Mouse (Mus musculus) monocyte, adult 2 months (primary cell): ENCODE results near the gene Ets2.
"Not testable (repeated sequence)": the region's sequence is repeated elsewhere in the genome, so short reads cannot be mapped to it uniquely, and the experiment has no call there.

ENCODE experiments used
- DNase-seq, 2 experiments: peaks; one replicate each; pipeline ENCODE4 v3.0.0; 2022; ENCODE audit warnings: low spot score in 2 of 2, low read depth in 1 of 2

Ets2 gene

DNA sequence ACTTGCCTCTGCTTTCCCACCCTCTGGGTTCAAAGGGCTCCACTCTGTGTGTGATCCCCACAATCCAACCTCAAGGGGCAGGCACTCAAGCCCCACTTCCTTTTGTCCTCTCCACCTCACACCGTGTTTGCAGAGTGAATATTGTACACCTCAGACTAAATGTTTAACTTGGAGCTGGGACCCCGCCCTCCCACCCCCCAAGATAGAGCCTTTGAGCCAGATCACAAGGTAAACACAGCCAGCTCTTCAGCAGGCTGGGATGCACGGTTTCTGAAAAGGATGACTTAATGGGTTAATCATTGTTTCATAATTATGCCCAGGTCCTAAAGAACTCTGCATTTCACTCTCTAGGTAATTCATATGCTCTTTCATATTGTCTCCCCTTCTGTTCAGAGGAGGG, 2.2 kb upstream of the Ets2 start:
- no peak for DNase-seq

DNA sequence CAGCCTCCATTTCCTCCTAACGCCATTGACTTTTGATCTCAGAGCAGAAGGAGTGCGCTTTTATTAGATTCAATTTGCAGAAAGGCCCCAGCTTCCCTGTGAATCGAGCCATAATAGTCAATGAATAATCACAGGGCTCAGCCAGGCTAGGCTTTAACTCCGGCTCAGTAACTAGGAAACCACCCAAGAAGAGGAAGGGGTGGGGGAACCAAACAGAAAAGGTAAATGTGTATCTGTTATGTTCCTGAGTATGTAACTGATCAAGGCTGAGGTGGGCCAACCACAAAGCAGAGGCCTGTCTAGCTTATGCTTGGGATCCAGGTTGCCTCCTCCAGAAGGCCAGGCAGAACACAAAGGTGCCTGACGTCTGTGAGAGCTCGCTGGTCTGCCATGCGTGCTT, 1.7 kb upstream of the Ets2 start:
- no peak for DNase-seq

DNA sequence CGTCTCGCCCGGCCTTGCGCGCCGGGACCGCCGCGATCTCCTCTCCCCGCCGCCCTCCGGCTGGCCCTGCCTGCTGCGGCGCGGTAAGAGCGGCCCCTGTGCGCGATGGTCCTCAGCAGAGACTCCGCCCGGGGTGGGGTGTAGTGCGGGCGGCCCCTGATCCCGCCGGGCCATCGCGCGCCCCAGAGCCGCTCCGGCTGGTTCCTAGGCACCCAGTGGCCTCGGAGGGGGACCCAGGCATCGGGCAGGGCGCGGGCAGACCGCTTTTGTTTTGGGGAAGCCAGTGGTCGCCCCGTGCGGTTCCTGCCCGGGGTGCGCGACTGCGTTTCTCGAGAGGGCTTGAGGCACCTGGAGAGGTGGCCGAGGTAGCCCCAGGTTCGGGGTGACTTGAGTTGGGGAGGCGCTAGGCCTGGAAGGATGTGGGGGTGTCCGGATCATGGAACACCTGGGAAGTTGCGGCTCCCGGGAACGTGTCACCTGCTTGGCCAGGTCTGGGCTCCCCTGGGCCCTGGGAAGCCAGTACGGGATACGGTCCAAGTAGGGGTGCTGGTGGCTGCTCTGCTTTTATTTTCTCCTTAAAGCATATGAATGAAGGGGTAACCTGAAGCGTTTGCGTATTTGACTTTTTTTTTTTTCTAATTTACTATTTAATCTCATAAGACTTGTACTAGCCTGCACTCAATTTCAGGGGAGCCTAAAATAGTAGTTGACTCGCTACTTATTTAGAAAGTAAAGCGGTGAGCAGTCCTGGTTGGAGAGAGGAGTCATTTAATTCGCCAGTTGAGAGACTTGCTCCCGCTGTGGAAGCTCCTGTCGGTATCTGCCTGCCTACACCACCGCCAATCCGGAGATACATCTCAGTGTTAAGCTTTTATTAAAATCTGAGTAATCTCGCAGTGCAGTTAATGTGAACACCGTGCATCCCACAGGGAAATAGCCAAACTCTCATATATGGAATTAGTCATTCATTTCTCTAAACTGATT, 979 bp downstream of the Ets2 start:
- DNase-seq: no peak

DNA sequence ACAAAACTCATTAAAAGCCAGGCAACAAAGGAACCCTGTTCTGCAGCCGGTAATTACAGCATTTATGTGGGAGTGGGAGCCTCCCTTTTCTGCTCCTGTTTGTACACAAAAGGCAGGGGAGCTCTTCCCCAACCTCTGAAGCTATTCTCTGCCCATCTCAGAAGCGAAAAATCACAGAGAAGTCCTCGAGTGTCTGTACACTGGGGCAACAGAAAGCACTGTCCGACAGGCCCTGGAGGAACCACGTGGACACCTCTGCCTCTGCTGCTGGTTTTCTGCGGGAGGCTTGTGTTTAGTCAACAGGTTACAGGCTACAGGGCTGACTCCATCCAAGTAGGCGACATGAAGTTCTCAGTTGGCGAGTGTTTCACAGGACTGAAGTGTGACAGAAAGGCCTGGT, 2.1 kb downstream of the Ets2 start:
- no peak for DNase-seq

DNA sequence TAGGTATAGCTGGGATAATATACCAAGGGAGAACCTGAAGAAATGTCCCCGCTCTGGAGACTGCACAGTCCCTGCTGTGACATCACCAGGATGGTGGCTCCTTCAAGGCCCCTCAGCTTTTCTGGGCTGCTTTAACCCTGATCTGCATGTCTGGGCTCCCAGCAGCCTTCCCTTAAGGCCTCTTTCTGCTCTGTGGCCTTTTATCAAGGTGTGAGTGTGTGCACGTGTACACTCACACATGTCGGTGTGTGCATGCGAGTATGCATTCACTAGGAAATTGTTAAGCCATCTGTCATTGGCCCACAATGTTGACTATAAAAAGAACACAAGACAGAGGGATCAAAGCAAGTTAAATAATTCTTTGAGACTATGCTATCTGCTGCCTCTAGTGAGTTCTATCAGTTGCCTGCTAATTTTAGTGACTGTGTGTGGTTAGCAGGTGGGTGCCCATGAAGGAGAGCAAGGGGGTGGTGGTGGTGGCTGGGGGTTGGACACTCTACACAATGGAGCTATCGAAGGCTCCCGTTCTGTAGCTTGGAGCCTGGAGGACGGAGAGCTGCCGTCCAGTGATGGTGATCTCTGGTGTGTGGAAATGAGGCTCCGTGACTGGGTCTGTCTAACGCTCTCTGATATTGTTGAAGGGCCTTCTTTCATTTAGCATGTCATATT, 2.9 kb downstream of the Ets2 start:
- no peak for DNase-seq

DNA sequence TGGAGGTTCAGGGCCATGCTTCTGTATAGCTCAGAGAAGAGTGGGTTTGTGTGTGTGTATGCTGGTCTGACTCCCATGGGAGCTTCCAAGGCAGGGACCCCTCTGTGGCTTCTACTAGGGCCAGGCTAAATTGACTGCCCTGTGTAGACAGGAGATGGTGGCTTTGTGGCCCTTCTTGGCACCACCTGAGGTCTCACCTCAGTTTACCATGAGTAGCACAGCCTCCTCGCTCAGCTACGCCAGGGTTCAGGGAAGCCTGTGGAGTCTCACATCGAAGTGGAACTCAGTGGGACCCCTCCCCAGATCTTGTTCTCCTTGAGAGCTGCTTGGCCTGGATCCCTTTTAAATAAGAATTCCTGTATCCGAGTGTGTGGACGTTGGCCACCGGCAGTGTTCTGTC, 3.9 kb downstream of the Ets2 start:
- DNase-seq: no peak

DNA sequence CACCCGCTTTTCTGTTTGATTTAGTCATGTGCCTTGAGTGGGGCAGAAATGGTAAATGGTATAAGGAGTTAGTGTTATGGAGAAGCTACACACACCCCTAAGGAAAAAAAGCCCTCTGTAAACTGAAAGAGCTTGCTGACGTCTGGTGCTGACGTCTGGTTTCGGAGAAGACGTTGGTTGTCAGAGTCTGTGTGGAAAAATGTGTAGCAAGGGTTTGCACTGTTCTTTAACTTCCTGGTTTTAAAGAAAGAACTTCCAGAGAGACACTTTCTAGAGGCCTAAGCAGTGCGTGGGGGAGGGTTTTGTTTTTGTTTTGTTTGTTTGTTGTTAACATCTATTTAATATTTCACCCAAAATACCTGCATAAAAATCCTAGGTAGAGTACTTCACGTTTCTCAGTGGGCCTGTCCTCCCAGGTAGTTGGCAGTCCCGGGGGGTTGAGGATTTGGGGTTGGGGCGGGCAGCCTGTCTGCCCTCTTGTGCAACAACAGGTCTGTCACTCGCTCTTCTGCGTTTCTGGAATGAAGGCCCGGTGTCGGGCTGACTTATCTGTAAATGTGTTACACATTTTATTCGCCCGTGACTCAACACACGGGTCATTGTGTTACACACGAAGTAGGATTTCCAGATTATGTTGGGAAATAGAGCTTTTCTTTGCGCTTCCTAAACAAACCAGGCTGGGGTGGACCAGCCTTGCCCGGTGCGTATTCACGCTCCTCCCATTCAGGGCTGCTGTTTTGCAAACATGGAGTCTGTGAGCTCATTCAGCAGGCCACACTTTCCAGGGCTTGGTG, 6.5 kb downstream of the Ets2 start:
- peak in 1 of 2 experiments; percentile 23 for DNase-seq

DNA sequence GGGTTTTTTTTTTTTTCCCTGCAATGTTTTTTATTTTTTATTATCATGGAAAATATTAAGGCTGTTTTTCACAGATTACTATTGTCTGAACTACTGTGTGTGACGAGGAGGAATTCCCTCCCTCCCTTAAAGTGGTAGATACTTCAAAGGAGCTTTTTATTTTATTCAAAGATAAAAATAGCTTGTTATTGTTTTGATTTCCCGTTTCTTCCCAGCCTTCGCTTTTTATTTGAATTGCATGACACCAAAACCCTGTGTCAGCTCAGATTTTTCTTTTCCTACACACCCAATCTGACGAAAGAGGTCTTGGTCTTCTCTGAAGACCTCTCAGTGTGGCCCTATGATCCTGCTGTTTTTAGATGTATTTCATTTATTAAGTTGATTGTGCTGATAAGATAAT, 7.3 kb downstream of the Ets2 start:
- no peak for DNase-seq

DNA sequence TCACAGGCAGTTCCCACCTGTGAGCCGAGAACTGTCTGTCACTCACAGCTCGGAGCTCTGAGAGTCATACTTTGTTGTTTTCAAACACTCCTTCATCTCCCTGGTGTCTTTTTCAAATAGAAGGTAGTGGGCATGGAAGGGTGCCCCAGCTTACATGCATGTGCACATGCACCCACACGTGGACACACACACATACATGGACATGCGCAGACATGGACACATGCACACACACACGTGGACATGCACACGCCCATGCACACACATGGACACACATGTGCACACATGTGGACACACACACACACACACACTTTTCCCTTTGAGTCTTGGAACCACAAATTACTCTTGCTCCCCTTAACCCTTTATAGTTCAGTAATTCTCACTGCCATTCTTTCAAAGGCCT, 8.3 kb downstream of the Ets2 start:
- no peak for DNase-seq

DNA sequence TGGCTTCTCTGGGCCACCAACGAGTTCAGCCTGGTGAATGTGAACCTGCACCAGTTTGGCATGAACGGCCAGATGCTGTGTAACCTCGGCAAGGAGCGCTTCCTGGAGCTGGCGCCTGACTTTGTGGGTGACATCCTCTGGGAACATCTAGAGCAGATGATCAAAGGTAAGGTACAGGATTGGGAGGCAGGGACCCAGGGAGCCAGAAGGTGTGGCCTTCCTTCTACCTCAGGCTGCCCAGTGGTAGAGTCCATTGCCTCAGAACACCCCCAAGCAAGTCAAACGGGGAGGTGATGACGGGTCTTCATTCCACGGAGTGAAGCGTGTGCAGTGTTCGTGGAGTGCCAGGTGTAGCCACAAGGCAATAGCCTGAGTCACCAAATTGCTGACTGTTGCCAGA, 10.2 kb downstream of the Ets2 start:
- no peak for DNase-seq

DNA sequence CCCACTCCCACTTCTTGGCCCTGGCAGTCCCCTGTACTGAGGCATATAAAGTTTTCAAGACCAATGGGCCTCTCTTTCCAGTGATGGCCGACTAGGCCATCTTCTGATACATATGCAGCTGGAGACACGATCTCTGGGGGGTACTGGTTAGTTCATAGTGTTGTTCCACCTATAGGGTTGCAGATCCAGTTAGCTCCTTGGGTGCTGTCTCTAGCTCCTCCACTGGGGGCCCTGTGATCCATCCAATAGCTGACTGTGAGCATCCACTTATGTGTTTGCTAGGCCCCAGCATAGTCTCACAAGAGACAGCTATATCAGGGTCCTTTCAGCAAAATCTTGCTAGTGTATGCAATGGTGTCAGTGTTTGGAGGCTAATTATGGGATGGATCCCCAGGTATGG, 11.2 kb downstream of the Ets2 start:
- not testable (repeated sequence) for DNase-seq

DNA sequence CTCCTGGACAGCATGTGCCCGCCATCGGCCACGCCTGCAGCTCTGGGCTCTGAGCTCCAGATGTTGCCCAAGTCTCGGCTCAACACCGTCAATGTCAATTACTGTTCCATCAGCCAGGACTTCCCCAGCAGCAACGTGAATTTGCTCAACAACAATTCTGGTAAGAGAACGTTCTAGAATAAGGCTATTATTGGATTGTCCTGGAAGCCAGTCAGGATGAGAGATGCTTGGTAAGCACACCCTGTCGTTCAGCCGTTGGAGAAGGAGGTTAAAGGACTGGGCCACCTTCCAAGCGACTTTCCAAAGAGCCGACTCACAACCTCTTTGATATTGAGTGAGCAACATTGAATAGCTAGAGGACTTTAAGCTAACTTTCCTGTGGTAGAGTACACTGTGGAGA, 13.2 kb downstream of the Ets2 start:
- no peak for DNase-seq

DNA sequence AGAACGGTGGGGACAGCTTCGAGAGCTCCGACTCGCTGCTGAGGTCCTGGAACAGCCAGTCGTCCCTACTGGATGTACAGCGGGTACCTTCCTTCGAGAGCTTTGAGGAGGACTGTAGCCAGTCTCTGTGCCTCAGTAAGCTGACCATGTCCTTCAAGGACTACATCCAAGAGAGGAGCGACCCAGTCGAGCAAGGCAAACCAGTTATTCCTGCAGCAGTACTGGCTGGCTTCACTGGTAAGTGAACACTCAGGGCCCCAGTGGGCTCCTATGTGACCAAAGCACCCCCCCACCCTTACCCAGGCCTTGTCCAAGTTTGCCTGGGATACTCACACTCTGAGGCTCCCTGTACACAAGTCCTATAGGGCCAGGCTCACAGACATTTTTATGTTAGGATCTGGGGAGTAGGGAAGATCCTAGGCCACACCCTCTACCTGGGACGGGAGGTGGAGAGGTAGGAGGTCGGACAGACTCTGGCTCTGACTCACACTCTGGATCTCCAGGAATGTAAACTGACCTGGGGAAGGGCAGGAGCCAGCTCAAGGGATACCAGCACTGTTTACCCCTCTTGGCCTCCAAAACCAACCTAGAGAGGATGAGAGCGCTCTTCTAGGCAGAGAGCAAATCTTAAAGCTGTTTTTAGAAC, 14.3 kb downstream of the Ets2 start:
- DNase-seq: no peak

DNA sequence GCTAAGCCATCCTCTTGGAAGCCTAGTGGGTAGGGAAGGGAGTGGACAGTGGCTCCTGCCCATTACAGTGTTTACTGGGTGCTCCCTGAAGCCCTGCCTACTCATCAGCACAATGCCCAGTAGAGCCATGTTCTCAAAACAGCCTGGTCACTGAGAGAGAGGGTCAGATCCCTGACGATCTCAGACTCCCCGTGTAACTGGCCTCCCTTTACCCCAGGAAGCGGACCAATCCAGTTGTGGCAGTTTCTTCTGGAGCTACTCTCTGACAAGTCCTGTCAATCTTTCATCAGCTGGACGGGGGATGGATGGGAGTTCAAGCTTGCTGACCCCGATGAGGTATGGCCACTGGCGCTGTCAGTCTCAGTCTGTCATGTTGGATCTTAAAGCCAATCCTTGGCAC, 15.8 kb downstream of the Ets2 start:
- DNase-seq: no peak

DNA sequence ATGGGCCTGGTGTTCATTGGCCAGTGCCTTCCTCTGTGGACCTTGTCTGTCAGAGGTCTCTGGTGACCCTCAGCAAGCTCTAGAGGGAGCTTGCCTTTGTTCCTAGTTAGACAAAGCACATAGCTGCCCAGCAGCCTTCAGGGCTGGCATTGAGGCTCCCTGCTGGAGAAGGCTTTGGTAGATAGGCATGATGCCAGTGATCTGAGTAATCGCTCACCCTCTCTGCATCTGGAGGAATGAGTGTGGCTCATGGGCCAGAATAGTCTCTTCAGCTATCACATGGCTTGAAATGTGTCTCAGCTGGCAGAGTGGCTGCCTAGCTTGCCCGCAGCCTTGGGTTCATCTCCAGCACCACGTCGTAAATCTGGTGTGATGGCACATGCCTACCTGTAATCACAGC, 16.2 kb downstream of the Ets2 start:
- DNase-seq: no peak

DNA sequence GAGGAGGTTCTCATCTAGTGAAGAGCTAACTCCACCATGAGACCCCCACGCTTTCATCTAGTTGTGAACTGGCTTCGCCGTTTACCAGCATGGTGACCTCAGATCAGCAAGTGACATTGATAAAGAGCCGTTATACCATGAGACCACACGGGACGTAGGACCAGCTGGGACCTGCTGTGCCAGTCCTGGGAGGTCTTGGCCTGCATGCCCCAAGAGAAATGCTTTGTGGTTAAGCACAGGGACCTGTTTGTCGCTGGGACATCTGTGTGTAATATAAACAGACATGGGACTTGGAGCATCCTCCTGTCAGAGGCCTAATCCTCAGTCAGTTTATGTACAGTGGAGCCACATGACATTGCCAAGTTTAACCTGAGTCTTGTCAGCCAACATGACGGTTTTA, 18.7 kb downstream of the Ets2 start:
- no peak for DNase-seq

DNA sequence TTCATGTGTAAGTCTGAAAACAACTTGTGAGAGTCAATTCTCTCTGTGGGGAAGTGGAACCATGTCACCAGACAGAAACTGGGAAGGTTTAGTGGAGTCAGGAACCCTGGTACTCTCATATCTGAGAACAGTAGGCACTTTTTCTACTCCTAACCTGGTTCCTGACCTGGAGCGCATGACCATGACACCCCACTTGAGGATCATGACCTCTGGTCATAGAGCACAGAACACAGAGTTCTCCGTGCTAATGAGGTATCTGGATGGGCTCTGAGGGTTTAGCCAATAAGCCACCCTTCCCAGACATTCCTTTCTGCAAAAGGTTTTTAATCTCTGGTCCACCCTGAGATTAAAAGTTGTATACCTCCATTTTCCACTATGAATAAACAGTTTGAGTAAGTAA, 22.4 kb downstream of the Ets2 start:
- no peak for DNase-seq

DNA sequence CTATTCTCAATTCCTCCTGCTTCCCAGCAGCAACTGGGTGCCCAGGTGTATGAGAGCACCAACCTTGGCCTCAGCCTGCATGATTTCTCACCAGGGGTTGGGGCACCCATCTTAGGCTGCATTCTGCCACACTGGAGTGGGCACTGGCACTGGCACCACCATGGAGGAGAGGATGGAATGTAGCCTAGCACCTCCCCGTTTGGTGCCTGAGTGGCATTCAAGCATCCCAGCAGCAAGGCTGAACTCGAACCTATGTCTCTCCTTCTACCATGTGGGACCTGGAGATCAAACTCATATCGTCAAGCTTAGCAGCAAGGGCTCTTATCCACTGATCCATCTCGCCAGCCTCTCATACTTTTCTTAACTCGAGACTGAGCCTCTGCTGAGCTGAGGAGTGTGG, 22.9 kb downstream of the Ets2 start:
- DNase-seq: no peak

DNA sequence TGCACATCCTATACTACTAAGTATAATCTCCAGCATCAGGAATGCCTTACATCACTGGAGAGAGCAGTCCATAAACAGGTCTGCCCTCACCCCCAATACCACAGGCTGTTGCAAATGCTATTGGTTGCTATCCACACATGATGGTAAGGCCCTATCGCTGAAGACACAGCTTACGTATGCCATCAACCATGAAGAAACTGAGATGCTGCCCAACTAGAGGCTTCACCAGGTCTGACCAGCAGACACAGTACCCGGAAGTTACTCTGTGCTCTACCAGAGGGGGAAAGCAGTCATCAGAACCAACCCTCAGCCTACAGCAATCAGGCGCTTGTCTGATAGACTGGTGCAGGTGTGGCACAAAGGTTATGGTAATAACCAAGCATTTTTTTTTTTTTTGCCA, 24.9 kb downstream of the Ets2 start:
- DNase-seq: no peak

DNA sequence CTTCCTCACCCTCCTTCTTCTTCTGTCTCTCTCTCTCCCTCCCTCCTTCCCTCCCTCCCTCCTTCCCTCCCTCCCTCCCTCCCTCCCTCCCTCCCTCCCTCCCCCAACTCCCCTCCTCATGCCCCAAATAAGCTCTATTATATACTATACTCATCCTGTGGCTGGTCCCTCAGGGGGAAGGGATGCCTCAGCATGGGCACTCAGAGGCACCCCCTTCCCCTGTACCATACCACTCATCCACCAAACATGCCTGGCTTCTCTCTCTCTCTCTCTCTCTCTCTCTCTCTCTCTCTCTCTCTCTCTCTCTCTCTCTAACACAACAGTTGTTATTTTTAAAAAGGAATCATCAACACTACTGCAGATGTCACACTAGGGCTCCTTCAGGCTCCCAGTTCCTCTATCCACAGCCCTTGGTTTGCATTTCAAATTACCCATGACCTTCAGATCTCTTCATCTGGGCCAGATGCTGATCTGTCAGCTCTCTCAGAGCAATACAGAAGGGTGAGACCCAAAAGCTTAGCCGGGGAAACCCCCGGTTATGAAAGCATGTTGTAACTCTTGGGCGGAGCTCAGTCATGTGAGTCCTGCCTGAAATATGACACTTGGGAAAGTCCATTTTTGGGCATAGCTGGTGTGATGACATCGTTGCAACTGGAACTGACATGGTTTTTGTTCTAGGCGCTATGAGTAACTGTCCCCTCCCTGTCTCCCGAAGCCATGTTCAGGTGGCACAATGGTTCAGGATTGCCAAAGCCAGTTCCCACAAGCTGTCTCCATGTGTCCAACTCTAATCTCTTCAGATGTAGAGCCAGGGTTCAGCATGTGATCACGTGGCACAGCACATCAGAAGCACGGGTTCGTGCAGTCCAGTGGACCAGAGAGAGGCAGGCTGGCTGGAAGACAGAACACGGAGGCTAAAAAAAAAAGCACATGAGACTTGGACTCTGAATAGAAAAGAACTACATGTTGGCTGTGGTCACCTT, 26.9 kb downstream of the Ets2 start:
- DNase-seq: peak; percentile 92 to 94
